Mouse (Mus musculus) neutrophil, adult 5-6 weeks (primary cell): ENCODE results near the gene H2afj. TPM values are rescaled to one million over a fixed set of nuclear protein-coding genes. Genes with fewer than 3 reads are reported as not detected.

Source experiments
- ATAC-seq: fragments of 151-379, 151-347 bp; 2 replicates; pipeline ENCODE4 v1.8.0; 2017; ENCODE audit warnings: mild to moderate bottlenecking, moderate TSS enrichment; ENCODE audit not compliant: insufficient number of reproducible peaks, poor library complexity, low FRiP score, severe bottlenecking; ENCODE audit errors: extremely low read depth
- total RNA-seq: library from RNA; stranded (forward); fragments of 200-1000 nt; gene quantifications from 2 replicates; pipeline ENCODE4 v1.2.3, GENCODE M21; 2017

The H2afj gene
- total RNA-seq, 1 experiment from 2014 or later: 56.9 TPM

DNA sequence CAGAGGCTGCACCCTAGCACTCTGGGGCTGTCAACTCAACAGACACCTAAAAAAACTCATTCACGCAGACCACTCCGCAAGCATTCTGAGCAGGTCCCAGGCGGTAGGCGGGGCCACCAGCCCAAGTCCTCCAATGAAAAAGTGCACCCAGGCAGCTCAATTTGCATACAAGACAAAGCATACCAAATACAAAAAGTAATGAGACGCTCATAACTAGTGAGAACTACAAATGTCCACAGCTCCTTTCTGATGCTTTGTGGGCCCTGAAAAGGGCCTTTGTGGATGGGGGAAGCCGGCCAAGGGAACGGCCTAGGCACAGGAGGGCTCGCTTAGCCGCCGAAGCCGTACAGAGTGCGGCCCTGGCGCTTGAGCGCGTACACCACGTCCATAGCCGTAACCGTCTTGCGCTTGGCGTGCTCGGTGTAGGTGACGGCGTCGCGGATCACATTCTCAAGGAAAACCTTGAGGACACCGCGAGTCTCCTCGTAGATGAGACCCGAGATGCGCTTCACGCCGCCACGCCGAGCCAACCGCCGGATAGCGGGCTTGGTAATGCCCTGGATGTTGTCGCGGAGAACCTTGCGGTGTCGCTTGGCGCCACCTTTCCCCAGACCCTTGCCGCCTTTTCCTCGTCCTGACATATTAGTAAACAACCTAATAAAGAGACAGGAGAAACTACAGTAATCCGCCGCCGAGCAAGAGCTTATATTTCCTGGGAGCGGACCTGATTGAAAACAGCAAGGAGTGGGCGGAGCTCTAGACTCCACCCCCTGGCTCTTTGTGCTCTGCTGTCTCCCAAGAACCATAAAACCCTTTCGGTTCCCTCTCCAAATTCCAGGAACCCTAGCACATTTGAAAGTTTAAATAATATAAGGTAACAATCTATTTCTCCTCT lies 4.1 kb upstream of the H2afj start, which contains the start of gene Hist4h4:
Gene Hist4h4 (minus strand): TSS at position 677 of the 895 bp plus-strand sequence.
- ATAC-seq: peak; percentile 63

DNA sequence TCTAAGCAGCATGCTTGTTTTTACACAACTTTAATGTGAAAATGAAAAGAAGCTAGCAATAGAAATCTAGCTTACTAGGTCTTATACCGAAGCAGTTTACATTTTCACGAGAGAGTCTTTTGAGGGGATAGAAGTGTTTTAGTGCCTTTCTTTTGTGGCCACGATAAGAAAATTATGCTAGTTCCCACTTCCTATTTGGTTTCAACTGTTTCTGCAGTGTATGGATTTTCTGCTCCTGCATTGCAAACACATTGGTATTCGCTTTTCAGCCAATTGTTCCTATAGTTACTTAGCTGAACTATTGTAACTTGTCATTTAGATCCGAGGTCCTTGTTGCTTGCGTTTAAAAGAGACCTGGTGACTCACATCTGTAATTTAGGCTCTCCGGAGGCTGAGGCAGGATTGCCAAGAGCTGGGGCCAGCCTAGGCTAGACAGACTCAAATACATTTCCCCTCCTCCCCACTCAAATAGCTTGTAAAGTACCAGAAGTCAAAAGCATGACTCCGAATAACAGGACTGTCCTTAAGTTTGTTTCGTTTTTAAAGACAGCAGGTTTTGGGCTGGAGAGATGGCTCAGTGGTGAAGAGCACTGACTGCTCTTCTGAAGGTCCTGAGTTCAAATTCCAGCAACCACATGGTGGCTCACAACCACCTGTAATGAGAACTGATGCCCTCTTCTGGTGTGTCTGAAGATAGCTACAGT lies 3.2 kb upstream of the H2afj start:
- no peak for ATAC-seq

DNA sequence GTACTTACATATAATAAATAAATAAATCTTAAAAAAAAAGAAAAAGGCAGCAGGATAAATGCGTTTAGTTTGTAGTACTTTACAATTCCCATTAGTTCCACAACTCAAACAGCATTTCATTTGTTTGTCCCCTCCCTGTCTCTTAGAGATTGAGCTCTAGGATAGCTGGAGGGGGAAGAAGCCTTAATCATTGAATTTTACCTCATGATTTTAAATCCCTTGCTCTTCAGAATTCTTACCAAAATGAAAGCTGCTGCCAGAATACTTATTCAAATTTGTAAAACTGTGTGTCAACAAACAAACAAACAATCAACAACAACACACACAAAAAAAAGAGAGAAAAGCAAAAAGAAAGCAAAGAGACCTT lies 2.7 kb upstream of the H2afj start:
- ATAC-seq: no peak

DNA sequence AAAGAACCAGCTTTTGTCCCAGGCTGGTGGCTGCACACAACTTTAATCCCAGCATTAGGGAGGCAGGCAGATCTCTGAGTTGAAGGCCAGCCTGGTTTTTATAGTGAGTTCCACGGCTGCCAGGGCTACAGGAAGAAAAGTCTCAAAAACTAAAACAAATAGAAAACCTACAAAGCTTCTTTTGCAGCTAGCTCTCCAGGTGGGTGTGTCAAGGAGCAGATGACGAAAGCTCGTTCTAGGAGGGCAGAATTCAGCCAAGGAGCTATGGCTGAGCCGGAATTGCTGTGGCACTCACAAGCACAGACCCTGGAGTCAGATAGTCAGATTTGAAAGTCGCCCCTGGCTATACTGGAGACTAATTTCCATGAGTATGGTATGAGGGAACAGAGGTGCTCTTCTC lies 1.2 kb upstream of the H2afj start:
- ATAC-seq: no peak

DNA sequence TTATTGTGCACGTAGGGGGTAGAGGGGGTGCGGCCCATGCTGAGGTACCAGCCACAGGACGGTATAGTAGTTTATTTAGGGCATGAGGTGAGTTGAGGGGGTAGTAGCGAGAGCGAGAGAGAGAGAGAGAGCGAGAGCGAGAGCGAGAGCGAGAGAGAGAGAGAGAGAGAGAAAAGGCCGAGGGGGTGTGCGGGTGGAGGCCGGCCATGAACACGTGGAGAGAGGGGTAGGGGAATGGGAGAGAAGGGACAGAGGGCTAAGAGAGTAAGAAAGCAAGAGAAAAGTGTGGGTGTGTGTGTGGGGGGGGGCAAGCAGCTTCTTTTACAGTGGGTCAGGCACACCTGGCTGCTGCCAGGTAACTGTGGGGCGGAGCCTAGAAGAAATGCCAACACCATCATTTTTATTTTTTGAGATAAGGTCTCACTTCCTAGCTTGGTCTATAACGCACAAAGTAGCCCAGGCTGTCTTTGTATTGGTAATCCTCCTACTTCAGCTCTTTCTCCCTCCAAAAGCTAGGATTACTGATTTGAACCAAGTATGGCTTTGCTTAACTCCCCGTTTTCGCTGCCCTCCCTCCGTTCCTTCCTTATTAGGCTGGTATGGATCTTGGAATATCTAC lies 540 bp upstream of the H2afj start:
- ATAC-seq: no peak

DNA sequence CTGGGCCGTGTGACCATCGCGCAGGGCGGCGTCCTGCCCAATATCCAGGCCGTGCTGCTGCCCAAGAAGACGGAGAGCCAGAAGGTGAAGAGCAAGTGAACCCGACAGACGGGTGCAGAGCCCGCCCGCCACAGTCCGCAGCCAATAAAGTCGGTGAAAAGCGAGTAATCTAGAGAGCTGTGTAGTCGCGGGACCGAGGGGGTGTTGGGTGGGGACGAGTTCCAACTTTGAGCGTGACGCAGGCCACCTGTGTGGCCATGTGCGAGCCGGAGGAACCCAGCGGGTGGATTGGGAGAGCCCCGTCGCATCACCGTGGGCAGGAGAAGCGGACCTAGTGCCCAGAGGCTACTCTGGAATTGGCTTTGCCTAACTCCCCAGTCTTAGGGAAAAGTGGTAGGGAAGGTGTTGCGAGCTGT lies 595 bp downstream of the H2afj start:
- ATAC-seq: no peak

DNA sequence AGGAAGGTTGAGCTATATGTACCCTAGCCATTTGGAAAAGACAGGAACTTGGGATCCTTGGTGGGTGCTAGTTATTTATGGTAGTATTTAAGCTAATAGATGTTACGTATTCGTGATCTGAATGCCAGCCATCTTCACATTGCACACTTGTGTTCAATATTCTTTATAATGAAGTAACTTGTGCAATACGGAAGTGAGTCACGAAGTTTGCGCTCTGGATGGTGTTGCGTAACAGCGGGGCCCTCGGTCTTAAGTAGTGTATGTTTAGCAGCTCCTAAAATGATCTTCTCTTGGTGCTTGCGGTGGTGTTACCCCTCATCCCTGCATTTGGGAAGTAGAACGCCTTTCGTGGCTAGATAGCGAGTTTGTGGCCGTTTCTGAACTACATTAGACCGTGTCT lies 1.0 kb downstream of the H2afj start:
- ATAC-seq: peak; percentile 51

DNA sequence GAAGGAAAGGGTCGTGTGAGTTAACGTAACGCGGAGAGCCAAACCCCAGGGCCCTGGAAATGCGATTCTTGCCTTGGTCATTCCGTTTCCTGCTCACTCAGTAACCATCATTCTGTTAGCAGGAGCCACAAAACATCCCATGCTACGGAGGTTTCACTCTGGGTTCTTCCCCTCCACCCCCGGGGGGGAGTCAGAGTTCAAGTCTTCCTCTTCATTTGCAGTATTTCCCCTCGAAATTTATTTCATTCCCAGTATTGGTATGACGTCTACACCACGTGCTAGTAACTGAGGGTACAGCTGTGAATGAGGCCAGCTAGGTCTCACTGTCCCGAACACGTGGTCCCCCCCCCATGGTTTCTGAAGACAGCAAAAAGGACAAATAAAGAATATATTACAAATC lies 1.6 kb downstream of the H2afj start:
- no peak for ATAC-seq

DNA sequence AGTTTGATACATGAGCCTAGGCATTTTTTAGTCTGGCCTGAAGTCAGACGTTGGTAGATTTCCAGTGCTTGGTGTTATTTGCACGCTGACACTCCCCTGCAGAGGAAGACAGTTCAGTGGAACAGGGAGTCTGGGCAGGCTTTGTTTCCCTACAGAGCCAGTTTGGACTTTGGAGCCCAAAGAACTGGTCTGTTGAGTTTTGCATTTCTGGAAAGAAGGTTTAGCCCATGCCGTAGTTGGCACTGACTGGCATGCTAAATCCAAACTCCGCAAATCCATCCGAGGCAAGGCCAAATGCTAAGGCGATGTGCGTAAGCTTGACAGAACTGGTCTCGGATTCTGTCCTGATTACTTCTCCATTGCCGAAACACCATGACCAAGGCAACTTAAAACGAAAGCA lies 3.2 kb downstream of the H2afj start:
- no peak for ATAC-seq

DNA sequence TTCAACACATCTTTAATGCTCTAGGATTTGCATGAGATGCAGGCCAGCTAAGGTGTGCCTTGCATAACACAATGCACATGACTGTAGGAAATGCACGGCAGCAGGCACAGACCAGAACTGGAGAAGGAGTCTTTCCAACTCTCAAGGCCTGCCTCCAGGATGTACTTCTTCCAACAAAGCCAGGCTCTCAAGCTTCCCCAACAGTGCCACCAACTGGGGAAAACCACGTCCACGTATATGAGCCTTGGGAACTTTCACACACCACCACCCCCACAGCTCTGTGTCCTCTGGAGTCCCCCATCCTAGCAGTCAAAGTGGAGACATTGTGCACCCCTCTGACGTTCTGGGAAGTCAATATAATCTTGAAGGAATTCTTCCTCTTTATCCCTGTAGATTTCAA lies 5.1 kb downstream of the H2afj start:
- no peak for ATAC-seq

DNA sequence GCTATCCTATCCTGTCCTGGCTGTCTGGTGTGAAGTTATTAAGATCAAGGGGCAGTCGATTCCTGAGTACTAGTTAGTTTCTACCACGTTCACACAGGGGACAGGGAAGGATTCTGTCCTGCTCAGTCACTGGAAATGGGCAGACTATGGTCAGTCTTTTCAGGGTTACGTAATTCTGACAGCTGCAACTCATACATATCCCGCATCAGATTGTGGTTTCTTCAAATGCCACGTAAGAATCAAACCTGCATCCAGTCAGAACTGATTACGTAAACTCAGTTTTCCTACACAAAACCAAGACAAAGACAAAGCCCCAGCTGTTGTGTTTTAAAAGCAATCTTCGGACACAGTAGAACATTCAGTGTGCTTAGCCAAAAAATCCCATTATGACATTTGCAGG lies 7.3 kb downstream of the H2afj start:
- ATAC-seq: no peak

DNA sequence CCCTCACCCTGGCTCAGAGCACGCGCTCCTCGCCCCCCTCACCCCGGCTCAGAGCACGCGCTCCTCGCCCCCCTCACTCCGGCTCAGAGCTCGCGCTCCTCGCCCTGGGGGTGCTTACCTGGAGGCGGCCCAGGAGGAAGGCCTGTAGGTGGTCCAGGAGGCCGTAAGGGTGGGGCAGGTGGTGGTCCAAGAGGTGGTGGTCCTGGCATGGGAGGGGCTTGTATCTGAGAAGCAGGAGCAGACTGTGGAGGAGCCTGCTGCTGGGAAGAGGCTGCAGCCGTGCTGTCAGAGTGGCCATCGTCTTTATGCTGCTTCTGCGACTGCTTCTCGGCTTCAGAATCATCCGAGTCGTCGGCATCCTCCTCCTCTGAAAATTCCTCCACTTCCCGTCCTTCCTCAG lies 8.8 kb downstream of the H2afj start:
- ATAC-seq: no peak

DNA sequence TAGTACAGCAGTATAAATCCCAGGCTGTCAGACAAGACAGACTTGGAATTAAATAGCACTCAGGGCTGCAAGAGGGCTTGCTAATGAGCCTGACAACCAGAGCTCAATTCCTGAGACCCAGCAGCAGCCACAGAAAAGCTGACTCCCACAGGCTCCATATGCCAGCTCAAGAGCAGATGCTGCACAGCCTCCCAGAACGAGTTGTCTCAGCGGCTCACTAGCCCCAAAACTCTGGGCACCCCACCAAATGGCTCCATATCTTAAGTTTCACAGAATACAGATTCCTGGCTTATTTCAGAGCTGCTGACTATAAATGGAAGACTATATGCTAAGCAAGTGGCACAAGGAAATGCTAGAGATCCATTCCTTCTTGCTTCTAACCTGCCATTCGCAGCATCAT lies 9.5 kb downstream of the H2afj start:
- no peak for ATAC-seq

DNA sequence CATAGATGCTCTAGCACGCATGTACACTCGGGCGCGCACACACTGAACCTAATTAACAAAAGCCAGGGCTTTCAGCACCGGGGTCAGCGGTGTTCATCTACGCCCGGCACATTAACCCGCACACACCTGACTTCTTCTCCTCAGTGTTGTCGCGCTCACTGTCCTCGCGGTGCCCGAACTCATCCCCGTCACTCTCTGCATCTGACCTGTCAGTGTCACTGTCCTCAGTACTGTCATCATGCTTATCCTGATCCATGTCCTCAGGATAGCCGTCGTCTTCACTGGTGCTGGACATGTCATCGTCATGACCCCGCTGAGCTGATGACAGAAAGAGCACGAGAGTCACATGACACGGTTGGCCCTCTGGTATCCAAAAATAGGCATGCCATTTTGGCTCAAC lies 12.3 kb downstream of the H2afj start:
- ATAC-seq: no peak

DNA sequence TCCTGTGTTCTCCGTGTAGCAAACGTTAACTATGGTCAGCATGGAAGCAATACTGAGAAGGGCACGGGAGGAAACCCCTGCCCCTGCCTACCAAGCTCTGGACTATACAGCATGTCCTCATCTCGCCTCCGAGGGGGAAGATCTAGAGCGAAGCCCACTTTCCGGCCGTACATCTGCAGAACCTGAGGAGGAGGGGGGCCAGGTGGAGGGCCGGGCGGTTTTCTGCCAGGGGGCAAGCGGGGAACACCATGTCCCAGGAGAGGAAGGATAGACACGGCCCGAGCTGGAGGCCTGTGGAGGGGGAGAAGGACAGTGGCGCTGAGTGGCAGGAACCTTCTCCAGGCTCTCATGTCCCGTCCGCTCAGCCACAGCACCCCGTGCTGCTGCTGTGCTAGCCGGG lies 13.0 kb downstream of the H2afj start:
- no peak for ATAC-seq

DNA sequence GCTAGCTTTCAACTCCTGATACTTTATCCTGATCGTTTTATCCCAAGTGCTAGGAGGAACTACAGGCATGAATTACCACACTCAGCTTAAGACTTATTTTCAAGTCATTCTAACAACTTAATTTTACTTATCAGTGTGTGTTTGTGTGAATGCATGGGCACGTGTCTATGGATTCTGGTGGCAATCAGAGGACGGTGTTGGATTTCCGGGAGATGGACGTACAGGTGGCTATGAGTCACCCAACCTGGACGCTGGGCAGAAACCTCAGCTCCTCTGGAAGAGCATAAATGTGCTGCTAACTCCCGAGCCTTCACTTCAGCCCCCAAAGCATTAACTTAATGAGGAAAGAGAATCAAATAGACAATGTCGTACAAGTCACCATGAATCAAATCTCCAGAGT lies 16.9 kb downstream of the H2afj start:
- ATAC-seq: no peak

DNA sequence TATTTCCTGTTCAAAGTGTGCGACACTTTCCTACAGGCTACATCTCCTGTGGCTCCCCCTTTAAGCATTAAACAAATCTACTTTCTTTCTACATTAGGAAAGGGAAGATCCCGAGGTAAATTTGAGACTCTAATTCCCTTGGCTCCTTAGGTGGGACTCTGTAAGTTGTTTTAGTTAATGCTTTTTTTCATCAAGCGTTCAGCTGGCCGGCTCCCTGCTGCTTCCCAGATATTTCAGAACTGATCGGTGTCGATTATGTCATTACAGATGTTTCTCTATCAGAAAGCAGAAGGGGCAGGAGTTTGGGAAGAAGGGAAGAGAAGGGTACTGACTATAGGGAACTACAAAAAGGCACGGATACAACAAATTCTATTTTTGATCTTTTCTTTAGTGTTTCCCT lies 19.1 kb downstream of the H2afj start:
- no peak for ATAC-seq

DNA sequence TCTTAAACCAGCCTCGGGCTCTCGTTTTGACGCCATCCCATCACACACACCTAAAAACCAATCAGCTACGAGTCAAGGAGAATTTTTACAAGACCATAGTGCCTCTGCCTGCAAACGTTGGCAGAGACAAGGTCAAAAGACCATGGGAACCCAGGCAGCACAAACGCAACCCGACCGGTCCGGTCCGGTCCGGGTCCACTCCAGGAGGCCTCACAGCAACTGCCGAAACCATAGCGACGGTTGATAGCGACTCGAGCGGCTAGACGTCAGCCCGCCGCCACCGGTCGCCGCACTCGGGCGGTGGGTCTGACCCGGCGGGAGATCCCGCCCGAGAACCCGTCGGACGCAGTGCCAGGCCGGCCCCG lies 19.5 kb downstream of the H2afj start, which contains the start of gene BC049715:
Gene BC049715 (plus strand): TSS at position 111 of the 365 bp plus-strand sequence.
- no peak for ATAC-seq

DNA sequence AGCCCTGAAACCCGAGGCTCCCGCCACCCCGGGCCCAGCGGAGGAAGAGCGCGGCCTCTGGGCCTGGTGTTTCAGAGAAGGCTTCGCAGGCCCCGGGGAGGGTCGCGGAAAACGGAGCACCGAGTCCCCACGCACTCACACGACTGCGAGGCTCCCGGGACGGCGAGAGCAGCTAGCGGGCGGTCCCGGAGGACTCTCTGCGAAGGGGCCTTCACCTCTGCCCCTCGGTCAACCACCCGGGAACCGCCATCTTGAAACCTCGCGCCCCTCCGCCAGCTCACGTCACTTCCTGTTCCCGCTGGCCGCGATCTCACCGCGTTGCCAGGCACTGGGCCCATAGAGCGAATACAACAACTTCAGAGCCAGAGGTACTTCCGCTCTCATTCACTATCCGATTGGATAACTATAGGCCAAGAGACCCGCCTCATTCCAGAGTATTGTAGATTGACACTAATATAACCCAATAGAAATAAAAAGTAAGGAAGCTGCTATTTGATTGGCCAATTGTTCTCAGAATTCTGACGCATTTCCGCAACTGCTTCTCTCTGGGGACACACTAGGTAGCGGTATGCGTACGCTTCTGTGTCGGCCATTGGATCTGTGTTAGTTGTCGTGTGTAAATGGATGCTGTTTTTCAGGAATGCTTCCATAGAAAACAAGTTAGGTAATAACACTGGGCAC lies 20.0 kb downstream of the H2afj start, which contains the start of gene Wbp11:
Gene Wbp11 (minus strand): TSS at position 353 of the 681 bp plus-strand sequence.
- peak; percentile 98 for ATAC-seq
